Mouse (Mus musculus): ENCODE results near the gene Auts2. TPM values are rescaled to one million over a fixed set of nuclear protein-coding genes. Genes with fewer than 3 reads are reported as not detected.

The Auts2 gene
- polyA plus RNA-seq, 1 experiment from 2014 or later, result 70.3 TPM

DNA sequence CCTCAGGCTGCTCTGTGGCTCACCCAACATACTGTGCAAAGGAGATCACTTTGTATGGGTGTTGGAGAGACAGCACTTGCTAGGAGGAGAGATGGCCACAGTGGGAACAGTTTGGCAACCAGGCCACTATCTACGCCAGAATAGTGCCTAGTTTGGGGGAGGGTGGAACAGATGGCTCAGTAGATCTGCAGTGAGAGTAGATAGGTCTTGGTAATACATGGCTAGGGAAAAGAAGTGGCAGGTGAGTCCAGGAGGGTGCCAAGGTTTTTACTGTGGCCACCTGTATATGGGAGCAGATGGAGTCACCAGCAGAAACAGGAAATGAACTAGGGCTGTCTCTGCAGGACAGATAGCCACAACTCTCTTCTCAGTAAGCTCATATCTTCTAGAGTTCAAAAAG is 770.5 kb downstream of the Auts2 start:
- DNase-seq (ENCODE audit: low spot score), result no peak
- Histone ChIP-seq H3K4me2 (replicated peaks; ENCODE audit: low read depth, low read length) (no peak overlapping the region), H3K4me3 (ENCODE audit: low read depth, low read length) (no peak overlapping the region)

DNA sequence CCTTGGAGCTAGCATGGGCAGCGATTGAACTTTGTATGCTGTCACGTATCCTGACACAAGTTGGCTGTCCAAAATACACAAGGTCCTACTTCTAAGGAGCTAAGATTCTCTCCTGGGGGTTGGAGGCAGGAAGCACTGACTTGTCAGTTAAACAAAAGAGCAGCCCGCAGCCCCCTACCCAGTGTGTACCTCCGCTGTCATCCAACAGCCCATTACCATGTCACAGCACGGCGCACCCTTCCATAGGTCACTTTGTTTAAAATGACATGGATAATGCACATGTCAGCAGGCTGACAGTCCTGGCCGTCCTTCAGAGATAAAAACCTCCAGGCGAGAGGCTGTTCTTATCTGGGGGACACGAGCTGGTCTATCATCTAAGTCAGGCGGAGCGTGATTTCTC is 773.9 kb downstream of the Auts2 start:
- WGBS, result 29% methylated on average over 11 of the region's 11 CpGs
- no peak overlapping the region for H3K4me3 ChIP-seq (ENCODE audit: low read depth, low read length)
- H3K9me3 ChIP-seq (ENCODE audit: control insufficient read depth, low read length), result no peaks in the 10 kb centered on the region
- no peak overlapping the region for H3K27ac ChIP-seq (ENCODE audit: low read depth, low read length)
- 0 out of 2 replicates have a peak, but pooled peaks cover 2% of the 10 kb centered on the region for H3K4me1 ChIP-seq (replicated peaks; ENCODE audit: control insufficient read depth, insufficient read depth, low read length)
- DNase-seq (ENCODE audit: low spot score), result peak; percentile 41
- H3K9ac ChIP-seq (ENCODE audit: low read depth, low read length), result no peak overlapping the region
- no peaks in the 10 kb centered on the region for H3K36me3 ChIP-seq (ENCODE audit: control insufficient read depth, insufficient read depth, low read length)
- H3K27me3 ChIP-seq (ENCODE audit: control insufficient read depth, insufficient read depth, low read length), result no peaks in the 10 kb centered on the region
- no peak overlapping the region for H3K4me2 ChIP-seq (replicated peaks; ENCODE audit: low read depth, low read length)
- ATAC-seq (ENCODE audit: low FRiP score), result peak; percentile 84

More for the DNA sequence above, 770.5 kb downstream of the Auts2 start:
- H3K27me3 ChIP-seq (ENCODE audit: control insufficient read depth, insufficient read depth, low read length), result no peaks in the 10 kb centered on the region
- WGBS, result 100% methylated on average over 1 of the region's 1 CpGs
- no peaks in the 10 kb centered on the region for H3K9me3 ChIP-seq (ENCODE audit: control insufficient read depth, low read length)
- H3K27ac ChIP-seq (ENCODE audit: low read depth, low read length), result no peak overlapping the region
- no peak for ATAC-seq (ENCODE audit: low FRiP score)
- H3K4me1 ChIP-seq (replicated peaks; ENCODE audit: control insufficient read depth, insufficient read depth, low read length), result 0 out of 2 replicates have a peak, but pooled peaks cover 6% of the 10 kb centered on the region
- H3K36me3 ChIP-seq (ENCODE audit: control insufficient read depth, insufficient read depth, low read length), result no peaks in the 10 kb centered on the region
- H3K9ac ChIP-seq (ENCODE audit: low read depth, low read length), result no peak overlapping the region

DNA sequence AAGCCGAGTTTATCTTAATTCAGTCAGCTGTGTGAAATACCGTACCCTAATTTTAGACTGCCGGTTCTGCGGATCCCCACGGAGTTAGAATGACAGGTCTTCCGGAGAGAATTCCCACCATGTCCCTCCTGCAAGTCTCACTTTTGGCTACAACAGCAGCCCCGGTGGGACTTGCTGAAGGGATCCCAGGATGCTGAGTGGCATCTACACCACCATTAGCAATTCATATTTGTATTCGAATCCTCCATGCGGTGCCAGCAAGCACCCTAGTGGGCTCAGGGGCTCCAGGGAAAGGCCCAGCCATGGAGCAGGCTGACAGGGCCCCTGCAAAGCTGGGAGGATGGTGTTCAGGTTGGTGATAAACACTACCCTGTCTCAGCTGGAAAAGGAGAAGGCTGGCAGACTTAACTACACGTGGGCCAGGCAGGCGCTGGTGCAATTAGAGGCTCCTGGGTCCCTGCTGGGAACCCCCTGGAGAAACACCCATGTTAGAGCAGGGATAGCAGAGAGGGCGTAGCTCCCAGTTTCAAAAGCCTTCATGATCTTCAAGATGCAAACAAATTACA is 775.4 kb downstream of the Auts2 start:
- H3K27me3 ChIP-seq (ENCODE audit: control insufficient read depth, insufficient read depth, low read length), result no peaks in the 10 kb centered on the region
- no peak for DNase-seq (ENCODE audit: low spot score)
- H3K27ac ChIP-seq (ENCODE audit: low read depth, low read length), result no peak overlapping the region
- H3K9me3 ChIP-seq (ENCODE audit: control insufficient read depth, low read length), result no peaks in the 10 kb centered on the region
- 0 out of 2 replicates have a peak, but pooled peaks cover 2% of the 10 kb centered on the region for H3K4me1 ChIP-seq (replicated peaks; ENCODE audit: control insufficient read depth, insufficient read depth, low read length)
- H3K4me3 ChIP-seq (ENCODE audit: low read depth, low read length), result no peak overlapping the region
- ATAC-seq (ENCODE audit: low FRiP score), result no peak
- H3K4me2 ChIP-seq (replicated peaks; ENCODE audit: low read depth, low read length), result no peak overlapping the region
- no peaks in the 10 kb centered on the region for H3K36me3 ChIP-seq (ENCODE audit: control insufficient read depth, insufficient read depth, low read length)
- WGBS, result 63% methylated on average over 12 of the region's 12 CpGs
- H3K9ac ChIP-seq (ENCODE audit: low read depth, low read length), result no peak overlapping the region

DNA sequence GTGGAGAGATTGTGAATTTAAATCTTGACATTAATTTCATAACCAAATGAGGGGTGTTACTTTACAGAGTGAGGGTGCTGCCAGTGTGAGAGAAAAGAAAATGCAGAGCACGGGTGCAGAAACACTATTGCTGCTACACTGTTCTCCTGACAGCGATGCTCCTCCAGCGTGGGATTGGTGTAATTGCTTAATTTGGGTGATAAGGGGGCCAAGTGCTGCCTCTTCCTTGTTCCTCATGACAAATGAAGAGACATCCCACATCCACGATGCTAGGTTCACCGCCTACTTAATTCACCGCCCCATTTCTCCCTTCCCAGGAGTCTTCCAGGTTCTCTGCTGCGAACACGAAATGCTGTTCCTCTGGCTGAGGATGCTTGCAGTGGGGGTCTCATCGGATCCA is 776.0 kb downstream of the Auts2 start:
- 0 out of 2 replicates have a peak, but pooled peaks cover 2% of the 10 kb centered on the region for H3K4me1 ChIP-seq (replicated peaks; ENCODE audit: control insufficient read depth, insufficient read depth, low read length)
- no peak overlapping the region for H3K9ac ChIP-seq (ENCODE audit: low read depth, low read length)
- no peaks in the 10 kb centered on the region for H3K36me3 ChIP-seq (ENCODE audit: control insufficient read depth, insufficient read depth, low read length)
- DNase-seq (ENCODE audit: low spot score), result no peak
- H3K9me3 ChIP-seq (ENCODE audit: control insufficient read depth, low read length), result no peaks in the 10 kb centered on the region
- H3K4me2 ChIP-seq (replicated peaks; ENCODE audit: low read depth, low read length), result no peak overlapping the region
- H3K27me3 ChIP-seq (ENCODE audit: control insufficient read depth, insufficient read depth, low read length), result no peaks in the 10 kb centered on the region
- WGBS, result 76% methylated on average over 9 of the region's 9 CpGs
- no peak for ATAC-seq (ENCODE audit: low FRiP score)
- no peak overlapping the region for H3K4me3 ChIP-seq (ENCODE audit: low read depth, low read length)
- no peak overlapping the region for H3K27ac ChIP-seq (ENCODE audit: low read depth, low read length)

DNA sequence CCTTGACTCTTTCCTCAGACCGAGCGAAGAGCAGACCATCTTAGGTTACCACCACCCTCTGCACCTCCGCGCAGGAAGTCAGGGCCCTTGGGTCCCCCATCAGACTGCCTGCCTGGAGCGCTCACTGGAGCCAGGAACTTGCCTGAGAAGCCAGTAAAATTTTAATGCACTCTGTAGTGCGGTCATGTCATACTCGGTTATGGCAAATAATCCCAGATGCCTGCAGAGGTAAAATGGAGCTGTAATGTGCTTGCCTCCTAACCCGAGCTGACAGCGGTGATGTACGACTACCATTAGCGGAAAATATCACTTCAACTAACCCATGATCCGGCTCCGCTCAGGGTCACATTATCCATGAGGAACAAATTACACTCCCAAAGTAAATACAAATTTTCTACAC is 783.7 kb downstream of the Auts2 start:
- no peak overlapping the region for H3K27ac ChIP-seq (ENCODE audit: low read depth, low read length)
- no peak overlapping the region for H3K9ac ChIP-seq (ENCODE audit: low read depth, low read length)
- H3K4me3 ChIP-seq (ENCODE audit: low read depth, low read length), result no peak overlapping the region
- H3K9me3 ChIP-seq (ENCODE audit: control insufficient read depth, low read length), result no peaks in the 10 kb centered on the region
- no peaks in the 10 kb centered on the region for H3K4me1 ChIP-seq (replicated peaks; ENCODE audit: control insufficient read depth, insufficient read depth, low read length)
- ATAC-seq (ENCODE audit: low FRiP score) (no peak), DNase-seq (ENCODE audit: low spot score) (no peak)
- H3K27me3 ChIP-seq (ENCODE audit: control insufficient read depth, insufficient read depth, low read length), result no peaks in the 10 kb centered on the region
- no peak overlapping the region for H3K4me2 ChIP-seq (replicated peaks; ENCODE audit: low read depth, low read length)
- 79% methylated on average over 13 of the region's 13 CpGs for WGBS
- H3K36me3 ChIP-seq (ENCODE audit: control insufficient read depth, insufficient read depth, low read length), result no peaks in the 10 kb centered on the region

DNA sequence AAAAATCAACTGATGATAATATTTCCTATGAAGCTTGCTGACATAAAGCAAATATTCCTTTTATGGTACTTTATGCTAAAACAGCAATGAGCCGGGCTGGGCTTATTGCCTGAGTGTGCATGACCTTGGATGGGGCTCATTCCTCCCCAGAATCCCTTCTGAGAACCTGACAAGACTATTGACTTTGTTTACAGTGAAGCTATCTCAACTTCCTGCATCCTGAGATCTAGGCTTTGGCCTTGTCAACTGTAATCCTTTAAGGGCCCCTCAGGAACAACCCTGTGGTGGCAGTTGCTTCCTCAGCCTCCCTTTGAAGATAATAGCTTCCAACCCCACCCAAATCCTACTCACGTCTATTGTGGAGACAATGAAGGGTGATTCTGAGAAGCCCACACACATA is 792.8 kb downstream of the Auts2 start:
- WGBS, result 67% methylated on average over 2 of the region's 2 CpGs

DNA sequence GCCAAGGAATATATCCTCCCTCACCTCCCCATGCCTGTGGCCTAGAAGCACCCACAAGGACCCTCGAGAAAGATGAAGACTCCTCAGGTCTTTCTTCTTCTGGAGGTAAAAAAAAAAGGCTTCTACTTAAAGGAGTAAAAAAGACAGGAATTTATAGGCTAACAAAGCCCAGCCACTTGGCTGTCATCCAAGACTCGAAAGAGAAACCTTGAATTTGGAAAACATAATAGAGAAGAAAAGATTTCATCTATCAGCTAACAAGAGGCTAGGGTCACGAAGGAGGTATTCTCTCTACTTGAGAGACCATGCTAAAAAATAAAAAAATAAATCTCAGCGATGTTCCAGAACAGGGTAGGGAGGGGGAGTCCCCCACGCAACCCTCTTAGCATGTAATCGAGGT is 793.9 kb downstream of the Auts2 start:
- DNase-seq (ENCODE audit: low spot score), result no peak
- 71% methylated on average over 6 of the region's 6 CpGs for WGBS
- no peaks in the 10 kb centered on the region for H3K4me1 ChIP-seq (replicated peaks; ENCODE audit: control insufficient read depth, insufficient read depth, low read length)
- no peak overlapping the region for H3K9ac ChIP-seq (ENCODE audit: low read depth, low read length)
- no peak overlapping the region for H3K4me2 ChIP-seq (replicated peaks; ENCODE audit: low read depth, low read length)
- no peak overlapping the region for H3K4me3 ChIP-seq (ENCODE audit: low read depth, low read length)
- no peak overlapping the region for H3K27ac ChIP-seq (ENCODE audit: low read depth, low read length)
- ATAC-seq (ENCODE audit: low FRiP score), result no peak
- H3K9me3 ChIP-seq (ENCODE audit: control insufficient read depth, low read length), result no peaks in the 10 kb centered on the region
- H3K27me3 ChIP-seq (ENCODE audit: control insufficient read depth, insufficient read depth, low read length), result no peaks in the 10 kb centered on the region
- no peaks in the 10 kb centered on the region for H3K36me3 ChIP-seq (ENCODE audit: control insufficient read depth, insufficient read depth, low read length)

More for the DNA sequence above, 792.8 kb downstream of the Auts2 start:
- Histone ChIP-seq H3K36me3 (ENCODE audit: control insufficient read depth, insufficient read depth, low read length) (no peaks in the 10 kb centered on the region), H3K9me3 (ENCODE audit: control insufficient read depth, low read length) (no peaks in the 10 kb centered on the region), H3K4me1 (replicated peaks; ENCODE audit: control insufficient read depth, insufficient read depth, low read length) (no peaks in the 10 kb centered on the region), H3K27ac (ENCODE audit: low read depth, low read length) (no peak overlapping the region), H3K4me2 (replicated peaks; ENCODE audit: low read depth, low read length) (no peak overlapping the region), H3K9ac (ENCODE audit: low read depth, low read length) (no peak overlapping the region), H3K4me3 (ENCODE audit: low read depth, low read length) (no peak overlapping the region), H3K27me3 (ENCODE audit: control insufficient read depth, insufficient read depth, low read length) (no peaks in the 10 kb centered on the region)
- DNase-seq (ENCODE audit: low spot score), result no peak
- ATAC-seq (ENCODE audit: low FRiP score), result no peak

DNA sequence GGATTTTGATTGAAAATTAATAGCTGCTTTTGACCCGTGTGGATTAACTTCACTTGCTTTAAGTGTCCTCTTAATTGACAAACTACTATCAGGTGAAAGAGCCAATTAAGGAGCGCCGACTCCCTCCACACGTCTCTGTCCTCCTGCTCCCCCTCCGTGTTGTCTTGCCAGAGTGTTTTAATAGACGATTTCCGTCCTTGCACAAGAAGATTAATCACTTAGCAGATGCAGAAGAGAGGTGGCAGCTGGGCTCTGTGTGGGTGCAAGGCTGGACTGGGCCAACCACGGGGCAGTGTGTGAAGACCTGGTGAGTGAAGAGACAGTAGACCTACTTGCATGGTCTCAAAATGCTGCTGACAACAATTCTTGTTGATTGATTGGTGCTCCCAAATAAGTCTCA is 800.1 kb downstream of the Auts2 start:
- no peak for ATAC-seq (ENCODE audit: low FRiP score)
- no peak overlapping the region for H3K4me3 ChIP-seq (ENCODE audit: low read depth, low read length)
- H3K27me3 ChIP-seq (ENCODE audit: control insufficient read depth, insufficient read depth, low read length), result no peaks in the 10 kb centered on the region
- no peaks in the 10 kb centered on the region for H3K36me3 ChIP-seq (ENCODE audit: control insufficient read depth, insufficient read depth, low read length)
- no peak overlapping the region for H3K9ac ChIP-seq (ENCODE audit: low read depth, low read length)
- no peak overlapping the region for H3K4me2 ChIP-seq (replicated peaks; ENCODE audit: low read depth, low read length)
- H3K4me1 ChIP-seq (replicated peaks; ENCODE audit: control insufficient read depth, insufficient read depth, low read length), result no peaks in the 10 kb centered on the region
- 67% methylated on average over 8 of the region's 8 CpGs for WGBS
- H3K9me3 ChIP-seq (ENCODE audit: control insufficient read depth, low read length), result no peaks in the 10 kb centered on the region
- DNase-seq (ENCODE audit: low spot score), result no peak
- no peak overlapping the region for H3K27ac ChIP-seq (ENCODE audit: low read depth, low read length)

DNA sequence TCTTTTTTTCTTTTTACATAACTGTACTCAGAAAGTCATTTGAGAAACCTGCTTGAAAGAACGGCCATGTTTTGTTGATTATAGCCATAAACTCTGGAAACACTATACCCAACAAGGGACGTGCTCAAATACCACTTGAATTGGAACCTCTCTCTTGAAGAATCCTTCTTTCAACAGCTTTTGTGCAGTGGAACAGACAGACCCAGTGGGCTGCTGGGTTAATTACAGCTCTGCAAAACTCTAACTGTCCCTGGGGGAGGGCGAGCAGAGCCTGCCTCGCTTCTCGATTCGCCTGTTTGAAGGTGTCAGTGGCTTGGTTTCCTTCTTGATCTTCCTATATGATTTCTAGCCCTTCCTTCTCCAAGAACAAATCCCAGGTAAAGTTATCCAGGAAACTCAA is 805.7 kb downstream of the Auts2 start:
- Histone ChIP-seq H3K4me1 (replicated peaks; ENCODE audit: control insufficient read depth, insufficient read depth, low read length) (no peaks in the 10 kb centered on the region; the same call in 1 of the 2 replicates), H3K27me3 (ENCODE audit: control insufficient read depth, insufficient read depth, low read length) (no peaks in the 10 kb centered on the region), H3K27ac (ENCODE audit: low read depth, low read length) (no peak overlapping the region), H3K9me3 (ENCODE audit: control insufficient read depth, low read length) (no peaks in the 10 kb centered on the region), H3K4me3 (ENCODE audit: low read depth, low read length) (no peak overlapping the region), H3K36me3 (ENCODE audit: control insufficient read depth, insufficient read depth, low read length) (no peaks in the 10 kb centered on the region), H3K9ac (ENCODE audit: low read depth, low read length) (no peak overlapping the region), H3K4me2 (replicated peaks; ENCODE audit: low read depth, low read length) (no peak overlapping the region)
- WGBS, result 61% methylated on average over 6 of the region's 6 CpGs
- ATAC-seq (ENCODE audit: low FRiP score), result no peak
- no peak for DNase-seq (ENCODE audit: low spot score)

Measured in hindbrain, embryonic 11.5 days (tissue).